Mouse (Mus musculus) brown adipose tissue, adult 24 weeks (tissue): Measurements from ENCODE around the gene Serpina3k. TPM values are rescaled to one million over a fixed set of nuclear protein-coding genes. Genes with fewer than 3 reads are reported as not detected.
"Not testable (repeated sequence)": the region's sequence is repeated elsewhere in the genome, so short reads cannot be mapped to it uniquely, and the experiment has no call there.

Experiments
- H3K27ac ChIP-seq: fragments of 200-500 bp; replicated peaks from 2 replicates; pipeline ENCODE4 v1.5.1; 2012; ENCODE audit warnings: low read depth, mild to moderate bottlenecking, low read length
- H3K4me1 ChIP-seq: fragments of 200-500 bp; 2 replicates; pipeline ENCODE4 v1.6.1; 2012; ENCODE audit warnings: low read length, mixed read lengths; ENCODE audit not compliant: control insufficient read depth, insufficient read depth, insufficient read length
- H3K4me3 ChIP-seq: fragments of 200-500 bp; 2 replicates; pipeline ENCODE4 v1.5.1; 2012; ENCODE audit warnings: low read depth, mild to moderate bottlenecking, low read length, moderate library complexity; ENCODE audit not compliant: insufficient read depth
- polyA plus RNA-seq: library from polyadenylated mRNA; stranded (reverse); fragments of >200 nt; gene quantifications from 2 replicates; pipeline ENCODE4 v1.2.4, GENCODE M21; 2012; ENCODE audit not compliant: missing spikeins, insufficient read depth, insufficient read length

The Serpina3k gene
- 0.54 and 2.7 TPM in 2 replicates for polyA plus RNA-seq

- H3K4me3 ChIP-seq = not testable (repeated sequence)
Observed at GRCm38 (mm10) chr12:104338226-104338625, at the start of gene Serpina3k, which contains the start of gene Serpina3m. TSS of gene Serpina3k (plus strand) at chr12:104338486. TSS of gene Serpina3m (plus strand) at chr12:104338486.

DNA sequence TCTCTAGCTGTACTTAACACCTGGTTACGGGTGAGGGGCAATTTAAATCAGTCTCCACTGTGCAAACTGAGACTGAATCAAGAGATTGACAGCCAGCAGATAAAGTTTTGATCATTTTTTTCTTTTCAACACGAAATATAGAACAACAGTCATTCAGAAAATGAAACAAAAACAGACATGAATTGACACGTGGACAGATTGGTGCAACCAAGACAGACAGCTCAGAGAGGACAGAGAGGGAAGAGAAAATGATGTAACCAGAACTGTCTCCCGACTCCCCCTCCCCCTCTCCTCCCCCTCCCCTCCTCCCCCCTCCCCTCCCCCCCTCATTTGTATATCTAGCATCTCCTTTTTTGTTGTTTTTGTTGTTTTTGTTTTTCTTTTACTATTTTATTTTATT, 48.4 kb upstream of the Serpina3k start:
- H3K4me1 ChIP-seq = no peaks in the 10 kb centered on the region
- H3K4me3 ChIP-seq = no peak overlapping the region
- peak overlapping the region; percentile 23 for H3K27ac ChIP-seq

More at GRCm38 (mm10) chr12:104338226-104338625, at the start of gene Serpina3k, which contains the start of gene Serpina3m:
- H3K27ac ChIP-seq, H3K4me1 ChIP-seq: not testable (repeated sequence)

DNA sequence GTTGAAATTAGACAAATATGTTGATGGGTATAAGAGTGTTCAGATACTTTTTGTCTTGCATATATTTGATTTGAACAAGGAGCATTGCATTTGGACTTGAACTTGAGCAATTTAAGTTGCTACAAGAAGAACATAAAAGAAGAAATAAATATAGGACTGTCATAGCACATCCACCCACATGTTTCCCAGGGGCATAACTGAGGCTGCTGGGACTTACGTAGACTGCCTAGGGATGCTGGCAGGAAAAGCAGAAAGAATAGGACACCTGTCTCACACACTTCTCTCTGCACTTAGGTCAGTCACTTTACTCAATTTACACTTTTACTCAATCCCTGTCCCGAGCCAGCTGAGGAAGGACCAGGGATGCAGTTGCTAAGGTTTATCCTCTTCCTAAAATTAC, 44.3 kb upstream of the Serpina3k start:
- Histone ChIP-seq H3K4me3 (no peak overlapping the region), H3K27ac (no peak overlapping the region), H3K4me1 (no peaks in the 10 kb centered on the region)

- H3K4me1 ChIP-seq = no peaks in the 10 kb centered on the region
- no peak overlapping the region for H3K4me3 ChIP-seq
- no peak overlapping the region for H3K27ac ChIP-seq
Observed at GRCm38 (mm10) chr12:104298049-104298448, 40.2 kb upstream of the Serpina3k start.

- H3K27ac ChIP-seq = no peak overlapping the region
- H3K4me3 ChIP-seq = no peak overlapping the region
- H3K4me1 ChIP-seq = no peaks in the 10 kb centered on the region
Observed at GRCm38 (mm10) chr12:104305991-104306390, 32.3 kb upstream of the Serpina3k start.

DNA sequence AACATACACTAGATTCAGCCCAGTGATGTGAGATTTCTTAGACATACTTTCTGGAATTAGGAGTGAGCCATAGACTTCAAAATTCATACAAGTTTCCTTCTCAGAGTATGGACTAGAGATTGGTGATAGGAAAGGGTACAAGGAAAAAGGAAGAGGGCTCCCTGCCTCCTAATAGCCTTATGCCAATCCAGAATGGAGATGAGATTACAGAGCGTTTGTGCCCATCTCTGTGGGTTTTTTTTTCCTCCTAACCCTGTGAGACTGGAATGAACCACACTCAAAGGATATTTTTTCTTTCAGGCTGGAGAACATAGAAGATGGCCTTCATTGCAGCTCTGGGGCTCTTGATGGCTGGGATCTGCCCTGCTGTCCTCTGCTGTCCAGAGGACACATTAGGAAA, 24.0 kb upstream of the Serpina3k start, which contains the start of gene Serpina3j:
Serpina3j (plus strand) TSS at position 301 of the 400 bp plus-strand sequence.
- Histone ChIP-seq H3K4me1 (no peaks in the 10 kb centered on the region), H3K4me3 (no peak within 1 kb of the TSS), H3K27ac (no peak within 1 kb of the TSS)

DNA sequence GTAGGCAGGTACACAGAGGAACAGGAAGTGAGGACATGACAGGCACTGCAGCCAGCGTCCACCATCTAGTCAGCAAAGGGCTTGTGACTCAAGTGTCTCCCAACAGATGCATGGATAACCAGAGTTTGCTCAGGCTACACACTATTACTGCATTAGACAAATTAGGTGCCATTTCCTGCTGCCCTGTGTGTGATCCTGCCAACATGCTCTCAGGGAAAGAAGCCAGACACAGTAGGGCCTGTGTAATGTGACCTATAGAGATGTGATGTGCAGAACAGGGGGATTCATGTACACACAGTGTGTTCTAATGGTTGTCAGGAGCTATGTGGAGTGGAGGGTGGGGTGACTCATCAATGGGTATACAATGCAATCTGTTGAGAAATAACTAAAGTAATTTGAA, 15.8 kb upstream of the Serpina3k start:
- H3K4me3 ChIP-seq = no peak overlapping the region
- no peaks in the 10 kb centered on the region for H3K4me1 ChIP-seq
- H3K27ac ChIP-seq = no peak overlapping the region

DNA sequence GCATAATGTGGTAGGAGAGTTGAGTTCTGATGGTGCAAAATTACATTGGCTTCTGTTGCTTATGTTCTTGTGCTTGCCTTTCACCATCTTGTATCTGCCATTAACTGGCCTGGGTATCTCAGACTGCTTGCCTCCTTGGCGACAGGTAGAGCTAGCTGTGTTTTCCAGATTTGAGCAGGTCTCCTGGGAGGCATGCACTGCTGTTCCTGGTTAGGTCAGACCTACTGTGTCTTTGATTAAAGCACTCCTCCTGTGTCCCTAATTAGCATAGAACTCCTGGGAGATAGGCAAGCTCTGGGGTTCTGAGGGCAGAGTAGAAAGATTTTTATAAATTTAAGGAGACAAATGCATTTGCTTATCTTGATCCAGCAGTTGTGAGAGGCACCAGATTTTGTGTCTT, 6.6 kb upstream of the Serpina3k start:
- Histone ChIP-seq H3K27ac (no peak overlapping the region), H3K4me1 (no peaks in the 10 kb centered on the region), H3K4me3 (no peak overlapping the region)

- not testable (repeated sequence) for H3K27ac ChIP-seq, H3K4me3 ChIP-seq, H3K4me1 ChIP-seq
Observed at GRCm38 (mm10) chr12:104336873-104337272, 1.4 kb upstream of the Serpina3k start.

- H3K4me3 ChIP-seq = no peak overlapping the region
- H3K27ac ChIP-seq = no peak overlapping the region
- no peaks in the 10 kb centered on the region for H3K4me1 ChIP-seq
Observed at GRCm38 (mm10) chr12:104338705-104339104, 419 bp downstream of the Serpina3k start.

DNA sequence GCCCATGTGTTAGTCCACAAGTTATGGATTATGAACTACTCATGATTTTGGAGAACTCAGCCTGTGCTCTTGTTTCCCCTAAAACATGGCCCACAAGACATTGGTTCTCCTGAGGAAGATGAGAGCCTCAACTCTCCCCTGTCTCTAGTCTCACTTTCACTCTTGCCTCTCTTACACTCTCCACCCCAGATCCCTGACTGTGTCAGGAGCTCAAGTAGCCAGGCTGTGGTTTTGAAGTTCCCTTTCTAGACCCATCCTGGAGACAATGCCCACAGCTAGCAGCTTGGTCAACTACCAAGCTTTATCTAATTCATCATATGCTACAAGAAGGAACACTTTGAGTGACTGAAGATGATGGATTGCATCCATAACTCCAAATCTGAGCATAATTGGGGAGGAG, 4.2 kb downstream of the Serpina3k start:
- H3K4me1 ChIP-seq, H3K27ac ChIP-seq, H3K4me3 ChIP-seq: not testable (repeated sequence)

- Histone ChIP-seq H3K4me1 (no peaks in the 10 kb centered on the region), H3K27ac (no peak overlapping the region), H3K4me3 (no peak overlapping the region)
Observed at GRCm38 (mm10) chr12:104345181-104345580, 6.9 kb downstream of the Serpina3k start.

DNA sequence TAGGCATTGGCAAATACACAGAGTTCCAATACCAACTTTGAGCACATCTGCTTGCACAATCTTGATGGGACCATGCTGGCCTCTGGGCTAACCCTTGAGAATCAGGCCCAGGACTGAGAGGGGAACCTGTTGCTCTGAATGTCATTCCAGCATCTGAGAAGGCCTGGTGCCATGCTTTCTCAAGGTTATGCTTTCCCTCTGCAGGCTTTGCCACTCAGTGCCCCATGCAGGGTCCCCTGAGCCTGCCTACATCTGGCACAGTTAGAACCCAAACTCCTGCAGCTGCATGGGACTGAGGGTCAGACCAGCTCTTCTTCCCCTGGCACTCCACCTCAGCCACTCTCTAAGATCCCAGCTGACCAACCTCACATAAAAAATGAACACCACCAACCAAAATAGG, 7.4 kb downstream of the Serpina3k start:
- Histone ChIP-seq H3K27ac (no peak overlapping the region), H3K4me1 (no peaks in the 10 kb centered on the region), H3K4me3 (no peak overlapping the region)

GRCm38 (mm10) chr12:104347091-104347490, 8.8 kb downstream of the Serpina3k start:
- H3K27ac ChIP-seq = no peak overlapping the region
- no peaks in the 10 kb centered on the region for H3K4me1 ChIP-seq
- no peak overlapping the region for H3K4me3 ChIP-seq

DNA sequence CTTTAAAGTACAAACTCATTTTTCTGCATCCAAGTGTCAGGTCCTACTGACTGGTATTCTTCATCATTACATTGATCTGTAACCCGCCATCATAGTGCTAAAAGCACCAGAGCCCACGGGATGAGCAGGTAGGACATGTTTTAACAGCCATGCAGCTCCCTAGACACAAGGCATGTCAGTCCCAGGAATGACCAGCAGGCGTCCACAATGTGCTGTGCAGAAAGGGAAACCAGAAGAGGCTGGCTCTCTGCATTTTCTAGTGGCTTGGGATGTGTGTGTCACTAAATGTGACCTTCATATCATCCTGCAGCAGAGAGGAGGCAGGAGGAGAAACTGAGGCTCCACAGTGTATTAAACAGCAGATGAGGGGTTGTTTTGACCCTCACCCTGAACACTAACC, 13.5 kb downstream of the Serpina3k start:
- H3K4me3 ChIP-seq, H3K4me1 ChIP-seq, H3K27ac ChIP-seq: not testable (repeated sequence)

- no peak overlapping the region for H3K27ac ChIP-seq
- H3K4me1 ChIP-seq = no peaks in the 10 kb centered on the region
- H3K4me3 ChIP-seq = no peak overlapping the region
Observed at GRCm38 (mm10) chr12:104356006-104356405, 17.7 kb downstream of the Serpina3k start.
